Mouse (Mus musculus): ENCODE data around the gene Zfp526.

- no peak for TF ChIP-seq CTCF (IDR thresholded peaks at IDR 0.05; ENCODE audit: insufficient read depth, low read length)
- no peak for TF ChIP-seq POLR2A (IDR thresholded peaks at IDR 0.05; ENCODE audit: borderline replicate concordance, extremely low read depth, low read depth, low read length)
Observed at GRCm38 (mm10) chr7:25263968-25264870, 43.0 kb downstream of the Zfp526 start.
